Mouse (Mus musculus) c-Kit-positive CD71-positive TER-119-negative erythroid progenitor cells, embryonic 14.5 days (primary cell): ENCODE data around the gene Txnrd2.

ENCODE experiments used
- DNase-seq: peaks from one replicate; pipeline ENCODE4 v3.0.0-alpha.2; 2013; ENCODE audit warnings: low read depth

Txnrd2 gene

DNA sequence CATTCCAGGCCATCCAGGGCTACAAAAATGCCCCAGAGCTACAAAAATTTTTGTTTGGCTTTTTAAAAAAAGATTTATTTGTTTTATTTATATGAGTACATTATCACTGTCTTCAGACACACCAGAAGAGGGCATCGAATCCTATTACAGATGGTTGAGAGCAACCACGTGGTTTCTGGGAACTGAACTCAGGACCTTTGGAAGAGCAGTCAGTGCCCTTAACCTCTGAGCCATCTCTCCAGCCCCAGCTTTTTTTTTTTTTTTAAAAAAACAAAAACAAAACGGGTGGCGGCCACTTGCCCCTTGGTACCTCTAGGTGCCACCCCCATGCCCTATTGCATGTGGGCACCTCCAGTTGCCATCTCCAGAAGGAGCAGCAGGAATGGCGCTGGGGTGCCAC lies 8.7 kb upstream of the Txnrd2 start:
- no peak for DNase-seq

DNA sequence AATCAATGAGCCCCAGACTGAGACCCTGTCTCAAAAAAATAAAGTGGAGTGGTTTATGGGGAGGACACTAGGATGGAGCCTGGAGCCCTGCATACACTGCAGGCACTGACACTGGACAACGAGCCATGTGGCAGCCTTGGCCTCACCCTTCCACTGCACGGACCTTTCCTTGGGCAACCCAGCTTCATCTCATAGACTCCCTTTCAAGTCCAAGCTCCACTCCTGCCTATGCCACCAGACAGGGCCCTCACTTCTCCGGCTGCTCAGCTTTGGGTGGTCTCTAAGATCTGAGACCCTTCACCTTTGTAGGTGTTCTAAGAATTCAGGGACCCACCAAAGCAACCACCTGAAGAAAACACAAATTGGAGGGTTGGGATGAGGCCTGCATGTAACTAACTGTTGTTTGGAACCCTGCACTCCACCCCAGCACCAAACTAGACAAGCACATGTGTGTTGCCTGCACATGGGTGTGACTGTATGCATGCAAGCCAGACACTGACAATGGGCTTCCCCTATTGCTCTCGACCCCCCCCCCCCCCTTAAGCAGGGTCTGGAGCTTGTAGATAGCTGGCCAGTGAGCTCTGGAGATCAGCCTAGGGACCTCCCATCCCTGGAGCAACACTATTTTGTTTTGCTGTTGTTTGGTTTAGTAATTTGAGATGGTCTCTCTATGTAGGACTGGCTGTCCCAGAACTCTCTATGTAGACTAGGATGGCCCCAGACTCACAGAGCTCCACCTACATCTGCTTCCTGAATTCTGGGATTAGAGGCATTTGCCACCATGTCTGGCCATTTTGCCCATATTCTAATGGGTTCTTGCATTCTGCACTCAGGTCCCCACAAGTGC lies 7.2 kb upstream of the Txnrd2 start:
- peak; percentile 55 for DNase-seq

DNA sequence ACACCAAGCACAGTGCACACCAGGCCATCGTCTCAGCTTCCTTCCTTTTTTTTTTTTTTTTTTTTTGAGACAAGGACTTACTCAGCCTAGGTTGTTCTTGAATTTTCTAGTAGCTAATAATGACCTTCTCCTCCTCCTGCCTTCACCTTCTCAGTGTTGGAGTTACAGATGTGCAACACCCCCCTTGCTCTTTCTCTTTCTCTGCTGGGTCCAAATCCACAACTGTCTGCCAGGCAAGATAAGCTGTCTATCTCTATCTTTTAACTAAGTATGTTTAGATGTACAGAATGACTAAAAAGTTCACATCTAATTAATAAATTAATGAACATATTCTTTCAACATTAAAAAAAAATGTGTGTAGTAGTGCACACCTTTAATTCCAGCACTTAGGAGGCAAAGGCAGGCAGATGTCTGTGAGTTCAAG lies 6.6 kb upstream of the Txnrd2 start:
- DNase-seq = no peak

DNA sequence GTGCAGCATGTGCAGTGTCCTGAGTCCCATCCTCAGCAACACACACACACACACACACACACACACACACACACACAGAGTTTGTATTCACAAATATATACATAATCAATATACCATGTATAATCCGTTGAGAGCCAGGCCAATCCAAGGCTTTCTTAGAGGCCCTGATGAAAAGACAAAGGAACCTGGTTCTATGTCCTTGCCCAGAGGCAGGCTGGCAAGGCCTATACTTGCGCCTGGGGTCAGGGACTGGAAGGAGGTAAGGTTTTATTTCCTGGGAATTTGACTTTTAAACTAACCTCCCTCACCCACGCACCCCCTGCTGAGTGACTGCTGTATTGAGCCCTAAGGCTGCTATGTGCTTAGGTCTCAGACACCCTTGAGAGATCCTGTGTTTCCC lies 5.6 kb upstream of the Txnrd2 start:
- DNase-seq = no peak

DNA sequence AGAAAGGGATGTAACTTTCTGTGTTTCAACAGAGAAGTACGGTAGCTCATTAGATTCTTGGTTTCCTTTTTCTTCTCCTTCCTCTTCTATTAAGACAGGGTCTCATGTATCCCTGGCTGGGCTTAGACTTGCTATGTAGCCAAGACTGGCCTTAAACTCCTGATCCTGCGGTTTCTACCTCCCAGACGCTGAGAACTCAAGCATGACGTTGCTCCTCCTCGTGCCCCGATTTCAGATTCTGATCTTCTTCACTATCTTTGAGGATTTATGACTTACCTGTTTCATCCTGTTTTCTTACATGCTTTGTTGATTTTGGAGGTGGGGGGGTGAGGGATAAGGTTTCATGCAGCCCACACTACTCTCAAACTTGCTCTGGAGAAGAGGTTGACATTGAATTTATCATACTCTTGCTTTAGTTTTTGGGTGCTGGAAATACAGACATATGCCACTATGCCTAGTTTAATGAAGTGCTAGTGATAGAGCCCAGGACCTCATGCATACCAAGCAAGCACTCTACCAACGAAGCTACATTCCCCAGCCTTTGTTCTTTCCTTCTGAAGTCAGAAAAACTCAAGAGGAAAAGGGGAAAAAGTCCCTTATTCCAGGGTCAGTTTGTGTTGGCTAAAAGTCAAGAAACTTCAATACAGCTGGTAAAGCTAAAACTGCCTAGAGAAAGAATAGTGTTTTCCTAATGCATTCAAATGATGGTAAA lies 2.8 kb upstream of the Txnrd2 start:
- no peak for DNase-seq

DNA sequence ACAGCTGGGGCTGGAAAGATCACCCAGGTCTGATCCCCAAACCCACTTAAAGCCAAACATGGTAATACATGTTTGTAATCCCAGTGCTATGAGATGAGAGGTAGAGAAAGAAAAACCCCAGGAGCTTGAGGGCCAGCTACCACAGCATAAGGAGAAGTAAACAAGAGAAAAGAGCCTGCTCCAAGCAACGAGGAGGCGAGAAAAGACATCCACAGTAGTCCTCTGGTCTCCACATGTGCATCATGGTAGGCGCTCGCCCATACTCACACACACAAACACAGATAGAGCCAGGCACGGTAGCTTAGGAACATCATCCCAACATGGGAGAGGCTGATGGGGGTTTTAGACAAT lies 2.3 kb upstream of the Txnrd2 start:
- no peak for DNase-seq

DNA sequence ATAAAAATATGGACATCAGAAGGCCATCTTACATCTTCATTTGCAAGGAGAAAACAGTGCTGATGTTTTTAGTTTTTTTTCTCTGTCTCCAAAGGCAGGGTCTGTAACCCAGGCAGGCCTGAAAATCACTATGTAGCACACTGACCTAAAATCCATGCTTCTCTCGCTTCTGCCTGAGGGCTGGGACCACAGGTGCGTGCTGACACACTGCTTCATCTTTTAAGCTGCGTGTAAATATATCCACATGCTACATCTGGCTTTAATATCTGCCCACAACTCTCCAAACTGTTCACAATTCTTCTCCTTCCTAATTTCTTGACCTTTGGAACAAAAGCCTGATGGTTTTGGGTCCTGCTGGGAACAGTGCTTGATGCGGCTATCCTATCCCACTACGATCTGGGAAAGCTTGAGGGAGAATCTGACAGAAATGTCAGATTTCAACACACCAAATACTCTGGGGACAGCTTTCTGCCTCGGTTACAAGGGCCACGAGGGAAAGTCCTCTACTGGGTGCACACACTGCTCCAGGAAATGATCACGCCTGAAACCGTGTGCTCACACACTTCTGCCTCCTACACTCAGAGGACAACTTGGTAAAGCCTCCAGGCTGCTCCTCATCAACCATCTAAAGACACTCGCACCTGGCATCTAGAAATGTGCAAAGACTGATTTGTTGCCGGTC lies 1.7 kb upstream of the Txnrd2 start:
- DNase-seq = no peak

DNA sequence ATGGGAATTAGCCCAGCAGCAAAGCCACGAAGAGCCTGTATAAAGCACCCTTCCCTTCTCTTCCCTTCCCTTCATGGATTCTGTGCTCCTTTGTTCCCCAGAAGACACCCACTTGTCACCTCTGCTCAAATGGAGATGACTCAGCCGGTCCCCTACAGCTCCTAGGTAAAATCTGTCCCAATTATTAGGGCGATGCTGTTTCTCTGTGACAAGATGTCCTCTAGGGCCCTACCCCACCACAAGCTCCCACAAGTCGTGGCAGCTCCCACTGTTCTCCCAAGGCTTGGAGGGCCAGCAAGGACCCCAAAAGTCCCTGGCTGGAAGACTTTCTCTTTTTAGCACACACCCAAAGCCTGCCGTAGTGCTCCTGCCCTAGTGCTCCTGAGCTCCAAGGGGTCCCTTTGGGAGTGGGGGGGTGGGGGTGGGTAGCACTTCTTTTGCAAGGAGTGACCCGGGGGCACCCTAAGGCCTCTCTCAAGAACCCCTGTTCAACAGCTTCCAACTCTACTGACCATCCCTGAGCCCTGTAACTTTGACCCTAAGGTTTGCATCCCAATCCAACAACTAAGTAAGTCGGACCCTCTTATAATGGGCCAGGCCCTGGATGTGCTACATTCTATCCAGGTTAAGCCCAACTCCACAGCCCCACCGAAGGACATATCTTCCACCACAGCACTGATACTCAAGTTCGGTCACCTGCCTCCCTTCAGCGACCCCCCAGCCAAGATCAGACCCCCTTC lies 539 bp upstream of the Txnrd2 start:
- no peak for DNase-seq

DNA sequence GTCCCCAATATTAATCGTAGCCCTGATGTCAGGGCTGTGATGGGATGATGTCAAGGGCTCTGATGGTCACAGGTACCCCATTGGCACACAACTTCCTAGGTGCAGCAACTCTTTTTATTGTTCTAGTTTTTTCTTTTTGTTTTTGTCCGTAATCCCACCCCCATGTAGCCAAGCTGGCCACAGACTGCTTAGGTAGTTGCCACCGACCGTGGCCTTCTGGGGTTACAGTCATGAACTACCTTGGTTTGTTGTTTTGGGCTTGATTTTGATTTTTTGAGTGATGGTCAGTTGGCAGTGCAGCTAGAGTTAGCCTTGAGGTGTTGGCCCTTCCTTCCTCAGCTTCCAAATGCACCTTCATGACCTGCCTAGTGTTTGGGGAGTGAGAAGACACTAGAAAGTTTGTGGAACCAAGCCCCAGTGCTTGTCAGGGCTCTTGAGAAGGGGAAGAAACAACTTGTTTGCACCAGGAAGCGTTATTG lies 657 bp downstream of the Txnrd2 start, which contains the start of gene Comt:
TSS of gene Comt (minus strand) at position 51 of the 479 bp plus-strand sequence.
- DNase-seq = no peak

DNA sequence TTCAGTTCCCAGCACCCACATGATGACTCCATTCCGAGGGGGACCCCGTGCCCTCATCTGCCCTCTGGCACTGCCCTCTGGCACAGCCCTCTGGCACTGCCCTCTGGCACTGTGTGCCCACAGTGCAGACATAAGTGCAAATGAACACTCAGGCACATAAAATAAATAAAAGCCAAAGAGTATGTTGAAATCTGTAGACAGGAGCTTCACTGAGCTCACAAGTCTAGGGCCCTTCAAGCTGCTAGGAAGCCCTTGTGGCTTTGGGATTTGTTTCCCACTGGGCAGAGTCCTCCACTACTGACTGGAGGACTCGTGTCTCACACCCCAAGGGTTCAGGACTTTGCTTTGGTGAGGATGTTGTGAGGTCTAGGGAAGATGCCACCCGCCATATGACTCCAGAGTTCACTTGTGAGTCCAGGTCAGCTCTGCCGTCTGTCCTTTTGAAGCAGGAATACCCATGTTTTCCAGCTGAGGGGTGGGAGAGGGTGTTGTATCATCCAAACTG lies 1.9 kb downstream of the Txnrd2 start:
- DNase-seq = no peak

DNA sequence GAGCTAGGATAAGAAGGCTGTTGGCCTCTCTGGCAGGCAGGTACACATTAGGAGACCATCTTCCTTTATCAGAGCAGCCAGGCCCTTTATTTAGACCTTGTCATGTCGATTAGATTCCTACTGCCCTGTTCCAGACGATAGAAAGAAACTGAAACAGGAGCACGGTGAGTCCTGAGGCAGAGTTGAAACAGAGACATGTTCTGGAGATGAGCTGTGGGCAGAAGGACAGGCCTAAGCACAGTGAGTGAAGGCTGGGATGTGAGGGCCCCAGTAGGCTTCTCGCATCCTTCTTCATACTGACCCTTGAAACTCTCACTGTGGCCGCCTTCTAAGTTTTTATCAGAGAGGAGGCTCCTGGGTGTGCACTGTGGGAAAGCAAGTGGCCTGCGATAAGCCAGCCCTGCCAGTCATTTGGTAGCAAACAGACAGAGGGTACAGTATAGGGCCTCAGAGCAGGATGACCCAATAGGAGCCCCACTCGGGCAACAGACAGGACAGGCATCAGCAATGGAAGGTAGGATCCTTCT lies 2.4 kb downstream of the Txnrd2 start:
- peak; percentile 81 for DNase-seq

DNA sequence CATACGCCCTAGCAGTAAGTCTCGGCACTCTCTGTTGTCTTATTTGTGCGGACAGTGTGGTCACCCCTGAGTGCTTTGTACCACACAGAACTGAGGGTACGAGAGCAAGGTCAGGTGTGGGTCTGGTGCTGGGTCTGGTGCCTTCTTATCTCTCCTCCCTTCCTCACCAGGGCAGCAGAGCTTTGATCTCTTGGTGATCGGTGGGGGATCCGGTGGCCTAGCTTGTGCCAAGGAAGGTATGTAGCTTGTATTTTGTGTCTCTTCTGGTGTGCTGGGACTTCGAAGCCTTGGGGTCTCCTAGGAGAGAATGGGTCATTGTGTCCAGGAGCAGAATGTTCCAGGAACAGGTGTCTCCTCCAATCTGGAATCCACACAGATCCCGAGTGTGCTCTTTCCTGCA lies 3.5 kb downstream of the Txnrd2 start:
- no peak for DNase-seq

DNA sequence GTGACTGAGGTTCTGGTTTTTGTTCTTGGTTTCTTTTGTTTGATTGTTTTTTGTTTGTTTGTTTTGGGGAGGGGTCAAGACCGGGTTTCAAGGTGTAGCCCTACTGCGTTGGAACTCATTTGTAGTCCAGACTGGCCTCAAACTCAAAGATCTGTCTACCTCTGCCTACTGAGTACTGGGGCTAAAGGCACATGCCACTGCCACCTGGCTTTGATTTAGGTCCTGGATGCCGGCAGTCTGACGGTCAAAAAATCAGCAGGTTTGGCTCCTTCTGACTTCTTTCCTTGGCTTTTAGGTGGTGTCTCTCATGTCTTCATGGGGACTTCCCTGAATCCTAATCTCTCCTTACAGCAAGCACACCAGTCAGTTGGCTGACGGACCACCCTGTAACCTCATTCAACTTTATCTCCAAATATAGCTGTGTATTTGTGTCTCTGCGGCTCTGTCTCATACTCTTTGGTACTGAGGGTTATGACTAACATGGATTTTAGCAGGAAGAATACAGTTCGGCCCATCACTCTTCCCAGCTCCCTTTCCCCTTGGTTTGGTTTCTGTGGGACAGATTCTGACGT lies 4.5 kb downstream of the Txnrd2 start:
- DNase-seq = peak; percentile 60

DNA sequence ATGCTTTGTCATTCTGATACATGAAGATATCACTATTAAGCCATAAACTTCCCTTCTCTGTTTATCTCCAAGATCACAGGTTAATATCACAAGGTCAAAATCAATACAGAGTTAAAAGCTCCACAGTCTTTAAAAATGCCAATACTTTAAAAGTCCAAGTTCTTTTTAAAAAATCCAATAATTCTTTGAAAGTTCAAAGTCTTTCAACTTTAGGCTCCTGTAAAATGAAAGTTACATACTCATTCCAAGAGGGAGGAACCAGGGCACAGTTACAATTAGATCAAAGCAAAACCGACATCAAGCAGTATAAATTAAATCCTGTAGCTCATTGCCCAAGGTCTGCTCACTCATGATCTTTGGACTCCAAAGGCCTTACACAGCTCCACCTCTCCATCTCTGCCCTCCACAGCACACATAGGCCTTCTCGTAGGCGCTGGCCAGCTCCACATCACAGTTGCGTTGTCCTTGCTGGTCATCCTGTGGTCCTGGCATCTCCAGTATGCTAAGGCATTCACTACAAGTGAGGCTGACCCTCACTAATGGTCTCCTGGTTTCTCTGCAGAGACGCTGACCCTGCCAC lies 7.2 kb downstream of the Txnrd2 start:
- no peak for DNase-seq

DNA sequence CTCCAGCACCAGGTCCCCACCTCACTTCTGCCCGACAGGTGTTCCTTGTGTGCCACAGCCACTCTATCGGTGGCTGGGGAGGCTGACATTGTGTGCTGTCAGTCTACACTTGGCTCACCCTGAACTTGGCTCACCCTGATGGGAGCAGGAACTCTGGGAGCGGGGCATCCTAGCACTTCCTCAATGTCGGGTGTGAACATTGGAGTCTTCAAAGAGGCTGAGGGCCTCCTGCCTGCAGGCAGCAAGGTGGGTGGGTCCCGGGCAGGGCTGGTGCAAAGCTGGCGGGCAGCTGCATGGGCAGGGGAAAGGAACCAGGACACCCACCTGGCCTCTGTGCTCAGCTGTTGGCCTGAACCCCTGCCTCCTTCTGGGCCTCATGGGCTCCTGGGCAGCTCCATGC lies 9.9 kb downstream of the Txnrd2 start:
- no peak for DNase-seq

DNA sequence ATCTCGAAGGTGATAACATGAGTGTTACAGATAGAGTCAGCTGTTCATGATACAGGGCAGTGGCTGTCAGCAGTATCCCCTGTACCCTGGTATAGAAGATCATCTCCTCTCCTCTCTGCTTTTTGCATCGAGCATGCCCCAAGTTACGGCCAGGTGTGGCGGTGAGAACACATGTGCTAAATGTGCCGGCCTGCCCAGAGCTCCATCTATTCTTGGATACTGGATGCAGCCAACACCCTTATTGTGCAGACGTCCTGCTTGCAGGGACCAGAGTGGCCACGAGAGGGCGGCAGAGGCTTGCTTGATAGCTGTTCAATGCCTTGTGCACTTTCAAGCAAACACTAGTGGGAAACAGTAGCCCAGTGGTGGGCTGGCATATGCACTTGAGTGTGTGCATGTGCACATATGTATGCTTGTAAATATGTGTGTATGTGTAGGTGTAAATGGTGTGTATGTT lies 17.2 kb downstream of the Txnrd2 start:
- DNase-seq = peak; percentile 75

DNA sequence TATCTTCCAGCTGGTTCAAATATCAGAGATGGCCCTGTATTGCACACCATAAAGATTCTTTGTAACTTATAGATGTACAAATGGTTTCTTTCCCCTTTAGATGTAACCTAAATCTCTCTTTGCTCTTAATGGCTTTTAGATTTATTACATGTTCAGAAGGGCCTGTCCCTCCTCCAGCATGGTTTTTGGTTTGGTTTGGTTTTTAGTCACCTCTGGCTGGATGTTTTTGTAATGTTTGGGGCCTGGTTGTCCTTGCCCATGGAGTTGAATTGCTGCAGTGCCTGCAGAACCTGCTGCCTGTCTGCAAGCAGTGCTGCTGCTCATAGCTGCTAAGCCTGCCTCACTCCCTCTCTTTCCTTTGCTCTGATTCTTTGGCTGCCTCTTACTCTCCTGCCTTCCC lies 21.1 kb downstream of the Txnrd2 start:
- DNase-seq = no peak

DNA sequence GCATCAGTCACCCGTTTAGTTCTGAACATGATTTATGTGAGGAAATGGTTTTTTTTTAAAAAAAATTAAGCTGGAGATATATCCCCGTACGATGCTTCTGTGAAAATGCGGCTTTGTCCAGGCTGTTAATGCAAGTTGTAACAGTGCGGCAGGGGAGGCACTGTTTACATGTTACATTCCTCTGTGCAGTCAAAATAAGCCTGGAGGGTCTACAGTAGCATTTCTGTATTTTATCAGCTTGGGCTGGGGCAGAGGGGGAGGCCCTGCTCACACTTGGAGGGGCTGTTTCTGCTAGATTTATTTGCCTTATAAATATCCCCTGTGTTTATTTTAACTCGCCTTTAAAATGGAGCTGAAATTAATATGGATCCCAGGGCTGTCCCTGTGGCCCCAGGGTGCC lies 21.9 kb downstream of the Txnrd2 start:
- no peak for DNase-seq

DNA sequence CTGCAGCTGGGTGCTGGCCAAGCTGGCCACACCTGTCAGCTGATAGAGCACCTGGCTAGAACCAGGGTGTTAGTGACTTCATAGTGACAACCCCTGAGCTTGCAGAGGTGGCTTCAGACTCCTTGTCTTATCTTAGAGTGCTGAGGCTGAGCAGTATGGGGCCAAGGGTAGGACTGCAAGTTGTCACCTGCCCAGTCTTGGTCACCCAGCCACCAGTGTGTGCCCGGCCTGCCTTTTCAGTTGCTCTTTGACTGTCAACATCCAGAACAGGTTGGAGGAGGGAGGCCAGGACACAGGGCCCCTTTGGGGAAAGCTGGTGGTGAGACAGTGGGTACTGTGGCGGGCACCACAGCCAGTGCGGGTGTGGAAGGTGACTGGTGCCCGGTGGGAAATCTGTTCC lies 22.8 kb downstream of the Txnrd2 start:
- DNase-seq = no peak

DNA sequence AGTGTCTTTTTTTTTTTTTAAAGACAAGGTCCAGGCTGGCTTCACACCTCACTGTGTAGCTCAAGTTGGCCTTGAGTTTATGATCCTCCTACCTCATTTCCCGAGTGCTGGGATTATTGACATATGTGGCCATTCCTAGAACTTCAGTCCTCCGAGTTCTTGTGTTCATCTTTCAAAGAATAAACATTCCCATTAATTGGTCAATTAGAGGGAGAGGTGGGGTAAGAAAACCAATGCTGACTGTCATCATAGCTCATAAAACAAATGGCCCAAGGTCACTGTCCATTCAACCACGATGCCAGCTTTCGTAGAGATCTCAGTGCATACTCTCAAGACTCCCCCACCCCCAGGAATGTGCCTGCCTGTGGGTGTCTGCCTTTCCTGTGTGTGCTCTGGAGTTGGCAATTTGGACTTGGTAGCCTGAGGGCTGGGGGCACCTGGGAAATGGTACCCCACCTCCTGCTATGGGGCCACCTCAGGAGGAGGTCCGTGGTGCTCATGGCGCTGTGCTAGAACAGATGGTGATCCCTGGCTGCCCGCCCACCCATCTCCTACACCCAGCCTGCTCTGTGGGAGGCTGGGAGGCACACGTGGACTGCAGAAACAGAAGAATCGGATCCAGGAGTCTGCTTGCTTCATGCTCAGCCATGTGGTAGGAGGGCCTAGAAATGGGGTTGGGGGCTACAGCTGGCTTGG lies 25.4 kb downstream of the Txnrd2 start:
- no peak for DNase-seq
